8 mouse cellular contexts compared by ENCODE assay signal in the genomic region with DNA sequence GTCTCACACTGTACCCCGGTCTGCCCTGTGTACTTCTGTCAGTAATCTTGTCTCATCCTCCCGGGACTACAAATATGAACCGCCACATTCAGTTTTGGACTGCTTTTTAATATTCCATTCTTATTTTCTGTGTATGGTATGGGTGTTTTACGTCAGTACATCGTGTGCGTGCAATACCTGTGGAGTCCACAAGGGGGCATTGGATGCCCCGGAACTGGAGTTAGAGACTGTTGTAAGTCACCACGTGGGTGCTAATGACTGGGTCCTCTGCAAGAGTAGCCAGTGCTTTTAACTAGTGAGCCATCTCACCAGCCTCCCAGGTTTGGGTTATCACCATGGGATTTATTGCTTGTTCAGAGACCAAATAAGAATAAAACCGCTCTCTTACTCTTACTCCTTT. TPM values are rescaled to one million over a fixed set of nuclear protein-coding genes. Genes with fewer than 3 reads are reported as not detected.
DNase-seq lines count a peak whose midpoint lies in the region; ATAC-seq and TF ChIP-seq lines count a peak whose summit lies in the region.

No protein-coding gene starts in this region.

- H3K4me3 ChIP-seq in kidney, postnatal 0 days (replicated peaks; ENCODE audit: low read depth, low read length): no peak overlapping the region
- H3K4me3 ChIP-seq in kidney, embryonic 16.5 days (ENCODE audit: low read length): no peak overlapping the region
- no peak overlapping the region for H3K4me3 ChIP-seq in G1E (ENCODE audit: low read depth, low read length)
- H3K4me3 ChIP-seq in lung, embryonic 14.5 days (ENCODE audit: low read depth, low read length): no peak overlapping the region
- no peak overlapping the region for H3K4me3 ChIP-seq in testis, adult 2 months (ENCODE audit: control insufficient read depth, low read depth, low read length)

- DNase-seq in kidney, postnatal 0 days (ENCODE audit: low spot score): peak; percentile 46
- no peak for DNase-seq in G1E (ENCODE audit: low spot score)
- DNase-seq in lung, embryonic 14.5 days: peak; percentile 72
- DNase-seq in heart, adult 11 months: no peak
- no peak for DNase-seq in ovary, postnatal 10 days (ENCODE audit: low spot score)

- peak; percentile 74 for TF ChIP-seq CTCF in kidney, postnatal 0 days (IDR thresholded peaks at IDR 0.05; ENCODE audit: low read depth)
- peak; percentile 78 for TF ChIP-seq CTCF in G1E (IDR thresholded peaks at IDR 0.05; ENCODE audit: low read depth, low read length)
- TF ChIP-seq CTCF in lung, embryonic 14.5 days (IDR thresholded peaks at IDR 0.05; ENCODE audit: low read depth): peak; percentile 71
- TF ChIP-seq CTCF in testis, adult 2 months (IDR thresholded peaks at IDR 0.05; ENCODE audit: control insufficient read depth, insufficient read depth, insufficient replicate concordance, low read depth, low read length): peak; percentile 77; the same call in 1 of the 2 replicates

- no peak for ATAC-seq in kidney, postnatal 0 days (replicated peaks; ENCODE audit: low FRiP score, low read depth)
- ATAC-seq in kidney, embryonic 16.5 days (ENCODE audit: low FRiP score, low TSS enrichment): no peak
- ATAC-seq in G1E (ENCODE audit: extremely low read depth, insufficient number of reproducible peaks, low FRiP score, poor library complexity, severe bottlenecking): peak; percentile 45; the same call in 1 of the 2 replicates
- ATAC-seq in common myeloid progenitor, adult 5-6 weeks (replicated peaks; ENCODE audit: low read depth, poor library complexity, severe bottlenecking): peak; percentile 42; the same call in 1 of the 2 replicates
- no peak for ATAC-seq in lung, embryonic 14.5 days (ENCODE audit: insufficient read depth)

- H3K9me3 ChIP-seq in kidney, postnatal 0 days (replicated peaks; ENCODE audit: low read length): no peaks in the 10 kb centered on the region
- no peaks in the 10 kb centered on the region for H3K9me3 ChIP-seq in kidney, embryonic 16.5 days (ENCODE audit: low read length)
- no peaks in the 10 kb centered on the region for H3K9me3 ChIP-seq in G1E (replicated peaks)
- no peaks in the 10 kb centered on the region for H3K9me3 ChIP-seq in lung, embryonic 14.5 days (ENCODE audit: low read depth, low read length)

- H3K4me1 ChIP-seq in kidney, postnatal 0 days (replicated peaks; ENCODE audit: insufficient read depth, low read length): 0 out of 2 replicates have a peak, but pooled peaks cover 4% of the 10 kb centered on the region
- peaks cover 15% of the 10 kb centered on the region for H3K4me1 ChIP-seq in kidney, embryonic 16.5 days (ENCODE audit: insufficient read depth, low read length)
- H3K4me1 ChIP-seq in G1E (ENCODE audit: insufficient read depth, low read depth, low read length): peaks cover 4% of the 10 kb centered on the region
- 0 out of 2 replicates have a peak, but pooled peaks cover 4% of the 10 kb centered on the region for H3K4me1 ChIP-seq in lung, embryonic 14.5 days (ENCODE audit: insufficient read depth)
- H3K4me1 ChIP-seq in testis, adult 2 months (ENCODE audit: control insufficient read depth, insufficient read depth, low read length): peaks cover 11% of the 10 kb centered on the region

- TF ChIP-seq POLR2A in testis, adult 2 months (IDR thresholded peaks at IDR 0.05; ENCODE audit: control insufficient read depth, low read depth, low read length): no peak

- no peak overlapping the region for H3K9ac ChIP-seq in kidney, postnatal 0 days (ENCODE audit: low read depth, low read length)
- H3K9ac ChIP-seq in kidney, embryonic 16.5 days (replicated peaks; ENCODE audit: low read length): no peak overlapping the region
- no peak overlapping the region for H3K9ac ChIP-seq in lung, embryonic 14.5 days

- no peak overlapping the region for H3K4me2 ChIP-seq in kidney, postnatal 0 days (ENCODE audit: low read length)
- H3K4me2 ChIP-seq in kidney, embryonic 16.5 days (replicated peaks; ENCODE audit: low read depth, low read length): no peak overlapping the region
- no peak overlapping the region for H3K4me2 ChIP-seq in lung, embryonic 14.5 days

- no peaks in the 10 kb centered on the region for H3K27me3 ChIP-seq in kidney, postnatal 0 days (ENCODE audit: insufficient read depth, low read length)
- peaks cover 12% of the 10 kb centered on the region; the same call in 1 of the 2 replicates for H3K27me3 ChIP-seq in kidney, embryonic 16.5 days (ENCODE audit: insufficient read depth, low read length)
- peaks cover 56% of the 10 kb centered on the region for H3K27me3 ChIP-seq in G1E (ENCODE audit: insufficient read depth, low read length)
- H3K27me3 ChIP-seq in lung, embryonic 14.5 days (ENCODE audit: insufficient read depth, low read length): peaks cover 17% of the 10 kb centered on the region
- no peaks in the 10 kb centered on the region for H3K27me3 ChIP-seq in testis, adult 2 months (ENCODE audit: control insufficient read depth, insufficient read depth, low read length)

- H3K27ac ChIP-seq in kidney, postnatal 0 days: no peak overlapping the region
- no peak overlapping the region for H3K27ac ChIP-seq in kidney, embryonic 16.5 days (ENCODE audit: low read length)
- no peak overlapping the region for H3K27ac ChIP-seq in lung, embryonic 14.5 days (ENCODE audit: low read depth)
- no peak overlapping the region for H3K27ac ChIP-seq in testis, adult 2 months (ENCODE audit: control insufficient read depth, insufficient read depth, low read depth, low read length)

- no peaks in the 10 kb centered on the region for H3K36me3 ChIP-seq in kidney, postnatal 0 days (ENCODE audit: insufficient read depth, low read length)
- no peaks in the 10 kb centered on the region for H3K36me3 ChIP-seq in kidney, embryonic 16.5 days (ENCODE audit: insufficient read depth, low read length)
- no peaks in the 10 kb centered on the region for H3K36me3 ChIP-seq in G1E (replicated peaks)
- H3K36me3 ChIP-seq in lung, embryonic 14.5 days (ENCODE audit: insufficient read depth): no peaks in the 10 kb centered on the region
- H3K36me3 ChIP-seq in testis, adult 2 months (ENCODE audit: control insufficient read depth, insufficient read depth, low read length): no peaks in the 10 kb centered on the region

- WGBS in kidney, postnatal 0 days: 49% methylated on average over 9 of the region's 9 CpGs
- 46% methylated on average over 9 of the region's 9 CpGs for WGBS in kidney, embryonic 16.5 days
- WGBS in lung, embryonic 14.5 days: 35% methylated on average over 9 of the region's 9 CpGs

RNA-seq across cellular contexts. Expression of a gene that starts 6.6 kb away (rescaled TPM):
- polyA plus RNA-seq in kidney, postnatal 0 days (2015; fragmentation: Nextera tagmentation; extraction: Ambion mirVana): 4.3 and 4.4 TPM in 2 replicates
- polyA plus RNA-seq in kidney, embryonic 16.5 days (2015; fragmentation: Nextera tagmentation; extraction: Ambion mirVana): 6.7 and 7.4 TPM in 2 replicates
- total RNA-seq in G1E (2014; fragmentation: Nextera tagmentation) (not detected in 2 replicates), G1E (2017) (not detected in 2 replicates)
- polyA plus RNA-seq in G1E (2012): 0.06 and 0.08 TPM in 2 replicates
- 0.53 and 1.7 TPM in 2 replicates for total RNA-seq in common myeloid progenitor, adult 5-6 weeks (2017)
- 8.1 and 8.3 TPM in 2 replicates for polyA plus RNA-seq in lung, embryonic 14.5 days (2014; fragmentation: Nextera tagmentation; extraction: Ambion mirVana)
- 0.25 and 0.28 TPM in 2 replicates for polyA plus RNA-seq in testis, adult 2 months (2012; rRNA removed)

RNA-seq across cellular contexts. Expression of a gene that starts 18.6 kb away (rescaled TPM):
- 76.5 and 78.4 TPM in 2 replicates for polyA plus RNA-seq in kidney, postnatal 0 days (2015; fragmentation: Nextera tagmentation; extraction: Ambion mirVana)
- 58.8 and 65.1 TPM in 2 replicates for polyA plus RNA-seq in kidney, embryonic 16.5 days (2015; fragmentation: Nextera tagmentation; extraction: Ambion mirVana)
- 36.3 and 44.4 TPM in 2 replicates for total RNA-seq in G1E (2014; fragmentation: Nextera tagmentation)
- total RNA-seq in G1E (2017): 25.5 and 39.7 TPM in 2 replicates
- 226 and 280 TPM in 2 replicates for polyA plus RNA-seq in G1E (2012)
- 28.8 and 46.5 TPM in 2 replicates for total RNA-seq in common myeloid progenitor, adult 5-6 weeks (2017)
- 46.1 and 46.2 TPM in 2 replicates for polyA plus RNA-seq in lung, embryonic 14.5 days (2014; fragmentation: Nextera tagmentation; extraction: Ambion mirVana)
- polyA plus RNA-seq in testis, adult 2 months (2012; rRNA removed): 13.8 and 15.6 TPM in 2 replicates

RNA-seq across cellular contexts. Expression of a gene that starts 34.8 kb away (rescaled TPM):
- polyA plus RNA-seq in kidney, postnatal 0 days (2015; fragmentation: Nextera tagmentation; extraction: Ambion mirVana): 52.2 and 60.1 TPM in 2 replicates
- 102 and 108 TPM in 2 replicates for polyA plus RNA-seq in kidney, embryonic 16.5 days (2015; fragmentation: Nextera tagmentation; extraction: Ambion mirVana)
- total RNA-seq in G1E (2014; fragmentation: Nextera tagmentation) (81.3 and 106 TPM in 2 replicates), G1E (2017) (44.8 and 50.9 TPM in 2 replicates)
- 242 and 254 TPM in 2 replicates for polyA plus RNA-seq in G1E (2012)
- total RNA-seq in common myeloid progenitor, adult 5-6 weeks (2017): 79.2 and 82.9 TPM in 2 replicates
- 88.2 and 96.5 TPM in 2 replicates for polyA plus RNA-seq in lung, embryonic 14.5 days (2014; fragmentation: Nextera tagmentation; extraction: Ambion mirVana)
- polyA plus RNA-seq in testis, adult 2 months (2012; rRNA removed): 17.5 and 19.0 TPM in 2 replicates

RNA-seq across cellular contexts. Expression of a gene that starts 51.1 kb away (rescaled TPM):
- 107 and 114 TPM in 2 replicates for polyA plus RNA-seq in kidney, postnatal 0 days (2015; fragmentation: Nextera tagmentation; extraction: Ambion mirVana)
- polyA plus RNA-seq in kidney, embryonic 16.5 days (2015; fragmentation: Nextera tagmentation; extraction: Ambion mirVana): 152 and 156 TPM in 2 replicates
- total RNA-seq in G1E (2014; fragmentation: Nextera tagmentation): 60.4 and 66.0 TPM in 2 replicates
- 28.6 and 33.8 TPM in 2 replicates for total RNA-seq in G1E (2017)
- polyA plus RNA-seq in G1E (2012): 108 and 147 TPM in 2 replicates
- total RNA-seq in common myeloid progenitor, adult 5-6 weeks (2017): 12.5 and 18.6 TPM in 2 replicates
- 182 and 187 TPM in 2 replicates for polyA plus RNA-seq in lung, embryonic 14.5 days (2014; fragmentation: Nextera tagmentation; extraction: Ambion mirVana)
- 16.8 and 17.4 TPM in 2 replicates for polyA plus RNA-seq in testis, adult 2 months (2012; rRNA removed)

RNA-seq across cellular contexts. Expression of a gene that starts 55.8 kb away (rescaled TPM):
- 357 and 408 TPM in 2 replicates for polyA plus RNA-seq in kidney, postnatal 0 days (2015; fragmentation: Nextera tagmentation; extraction: Ambion mirVana)
- polyA plus RNA-seq in kidney, embryonic 16.5 days (2015; fragmentation: Nextera tagmentation; extraction: Ambion mirVana): 202 and 227 TPM in 2 replicates
- total RNA-seq in G1E (2014; fragmentation: Nextera tagmentation): 318 and 469 TPM in 2 replicates
- 238 and 282 TPM in 2 replicates for total RNA-seq in G1E (2017)
- 1,643 and 2,190 TPM in 2 replicates for polyA plus RNA-seq in G1E (2012)
- total RNA-seq in common myeloid progenitor, adult 5-6 weeks (2017): 139 and 219 TPM in 2 replicates
- 274 and 280 TPM in 2 replicates for polyA plus RNA-seq in lung, embryonic 14.5 days (2014; fragmentation: Nextera tagmentation; extraction: Ambion mirVana)
- 85.4 and 140 TPM in 2 replicates for polyA plus RNA-seq in testis, adult 2 months (2012; rRNA removed)

Comparison
In these comparisons a context has a peak if more than half of its experiments do, and no peak if none do; other contexts are left out.
1. ATAC-seq: peak in G1E (single experiment) and common myeloid progenitor, adult 5-6 weeks (single experiment); none in kidney, postnatal 0 days (single experiment), kidney, embryonic 16.5 days (single experiment) and lung, embryonic 14.5 days (single experiment).
2. DNase-seq: peak in kidney, postnatal 0 days (single experiment) and lung, embryonic 14.5 days (single experiment); none in G1E (single experiment), heart, adult 11 months (single experiment) and ovary, postnatal 10 days (single experiment).
3. Peak in every context shown above with its lines, with median percentiles within 50 percentile points of each other: CTCF ChIP-seq.